Comparison of ENCODE assay signal across 35 mouse cellular contexts in the genomic region with DNA sequence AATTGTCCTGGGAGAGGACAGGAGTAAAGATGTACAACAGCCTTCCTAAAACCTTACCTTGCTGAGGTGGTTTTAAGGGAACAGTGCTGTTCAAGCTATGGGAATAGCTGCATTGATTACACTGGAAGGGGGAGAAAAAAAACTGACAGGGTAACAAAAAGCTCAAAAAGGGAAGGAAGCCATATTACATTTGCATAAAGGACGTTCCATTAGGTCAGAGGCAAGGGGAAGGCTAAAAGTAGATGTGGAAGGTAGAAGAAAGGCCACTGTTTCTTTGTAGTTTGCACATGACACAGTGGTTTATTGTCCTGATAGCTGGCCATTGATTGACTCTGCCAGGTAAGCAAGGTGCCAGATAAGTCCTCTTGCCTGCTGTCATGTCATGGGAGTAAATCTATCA.
"Had no signal": no experiment of that assay in that cellular context is flagged by ENCODE, and none has a peak within 500 bp of the region (broad histone marks: within the 10 kb centered on the region; RNA-seq: fewer than 3 reads in every experiment).

No protein-coding gene starts in this region.

- H3K9me3 ChIP-seq: heart, embryonic 10.5 days; heart, embryonic 12.5 days; heart, embryonic 13.5 days; heart, embryonic 15.5 days; hindbrain, embryonic 10.5 days; hindbrain, embryonic 12.5 days; hindbrain, embryonic 13.5 days; hindbrain, embryonic 15.5 days; intestine, embryonic 15.5 days; kidney, embryonic 15.5 days had no signal

- H3K4me1 ChIP-seq: heart, embryonic 10.5 days; heart, embryonic 12.5 days; heart, embryonic 13.5 days; heart, embryonic 15.5 days; hindbrain, embryonic 15.5 days; intestine, embryonic 15.5 days; kidney, embryonic 15.5 days had no signal

- H3K4me3 ChIP-seq: heart, embryonic 10.5 days; heart, embryonic 12.5 days; heart, embryonic 13.5 days; heart, embryonic 15.5 days; hindbrain, embryonic 10.5 days; hindbrain, embryonic 12.5 days; hindbrain, embryonic 13.5 days; hindbrain, embryonic 15.5 days; intestine, embryonic 15.5 days; kidney, embryonic 15.5 days; layer of hippocampus, adult 2 months had no signal

- H3K27me3 ChIP-seq: heart, embryonic 12.5 days; heart, embryonic 13.5 days; heart, embryonic 15.5 days; intestine, embryonic 15.5 days; kidney, embryonic 15.5 days had no signal

- H3K27ac ChIP-seq: heart, embryonic 10.5 days; heart, embryonic 13.5 days; heart, embryonic 15.5 days; hindbrain, embryonic 10.5 days; hindbrain, embryonic 12.5 days; hindbrain, embryonic 13.5 days; hindbrain, embryonic 14.5 days; hindbrain, embryonic 15.5 days; hindbrain, postnatal 0 days; intestine, embryonic 15.5 days; kidney, embryonic 15.5 days; kidney, postnatal 0 days; layer of hippocampus, adult 2 months had no signal

- DNase-seq: heart, postnatal 10 days; heart, postnatal 14 days; heart, postnatal 36 days; heart, postnatal 4 days; kidney, adult 11 months; kidney, adult 18-20 months; kidney, adult 2 months; kidney, adult 8-10 months; kidney, adult 9 months; kidney, postnatal 10 days; kidney, postnatal 14 days; kidney, postnatal 25 days; kidney, postnatal 36 days; kidney, postnatal 4 days; layer of hippocampus, adult 9-11 months; layer of hippocampus, postnatal 36 days had no signal

- H3K4me2 ChIP-seq: heart, embryonic 11.5 days; heart, embryonic 12.5 days; heart, embryonic 13.5 days; heart, embryonic 15.5 days; hindbrain, embryonic 12.5 days; intestine, embryonic 15.5 days; kidney, embryonic 15.5 days had no signal

- H3K36me3 ChIP-seq: heart, embryonic 10.5 days; heart, embryonic 12.5 days; heart, embryonic 13.5 days; heart, embryonic 15.5 days; hindbrain, embryonic 10.5 days; hindbrain, embryonic 12.5 days; hindbrain, embryonic 13.5 days; hindbrain, embryonic 15.5 days; intestine, embryonic 15.5 days; kidney, embryonic 15.5 days had no signal

- ATAC-seq: hindbrain, embryonic 16.5 days; inflammation-experienced regulatory T-cells, adult 6 months; intestine, embryonic 15.5 days; intestine, embryonic 16.5 days; intestine, postnatal 0 days had no signal

- H3K9ac ChIP-seq: heart, embryonic 12.5 days; heart, embryonic 13.5 days; heart, embryonic 15.5 days; hindbrain, embryonic 12.5 days; hindbrain, embryonic 13.5 days; hindbrain, embryonic 14.5 days; hindbrain, embryonic 15.5 days; intestine, embryonic 15.5 days; kidney, embryonic 15.5 days had no signal
